Mouse (Mus musculus): Measurements from ENCODE around the gene Lpxn.

DNA sequence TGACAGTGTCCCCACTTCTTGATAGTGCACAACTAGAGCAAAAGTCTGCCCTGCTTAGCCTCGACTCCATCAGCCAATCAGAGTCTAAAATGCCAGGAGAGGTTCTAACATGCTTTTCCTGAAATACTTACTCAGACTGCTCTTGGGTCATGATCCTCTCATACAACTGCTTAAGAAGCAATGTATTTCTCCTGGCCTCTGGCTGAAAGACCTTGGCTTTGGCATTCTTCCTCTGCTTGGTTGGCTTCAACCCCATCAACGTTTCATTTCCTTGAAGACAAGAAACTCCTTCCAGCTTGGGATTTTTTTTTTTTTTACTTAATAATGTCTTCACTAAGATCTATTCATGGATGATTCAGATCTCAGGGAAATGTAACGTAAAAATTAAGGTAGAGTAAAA is 39.7 kb upstream of the Lpxn start:
- no peak for TF ChIP-seq POLR2A (IDR thresholded peaks at IDR 0.05; ENCODE audit: low read depth, low read length)
- no peak for TF ChIP-seq CTCF (IDR thresholded peaks at IDR 0.05; ENCODE audit: extremely low read depth, insufficient read length, insufficient replicate concordance, low read depth, low read length)

All from small intestine, adult 2 months (tissue).